Mouse (Mus musculus) right cerebral cortex, adult 2 months (tissue): ENCODE data around the gene Gatm.
A peak's percentile ranks its signal among the peaks of the same experiment; 100 is the strongest.

Experiments
- DNase-seq, 2 experiments: peaks; one replicate each; pipeline ENCODE4 v3.0.0; 2021 to 2022; ENCODE audit warnings: low spot score in 2 of 2

Gene Gatm

DNA sequence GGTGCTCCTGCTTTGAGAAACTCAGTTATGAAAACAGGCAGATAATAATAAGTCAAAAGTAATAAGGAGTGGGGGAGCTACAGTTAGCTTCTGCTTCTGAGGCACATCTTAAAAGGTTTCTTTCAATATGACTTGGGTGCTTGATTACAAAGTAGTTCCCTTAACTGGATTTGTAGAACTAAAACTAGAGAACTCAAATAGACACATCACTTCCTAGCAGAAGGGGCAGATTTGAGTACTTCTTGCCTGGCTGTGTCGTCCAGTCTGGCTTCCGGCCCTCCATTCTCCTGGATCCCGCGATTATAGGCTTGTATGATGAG lies 511 bp upstream of the Gatm start:
- DNase-seq, result no peak

GRCm38 (mm10) chr2:122608820-122609219 lies 2.3 kb downstream of the Gatm start:
- DNase-seq, result no peak

DNA sequence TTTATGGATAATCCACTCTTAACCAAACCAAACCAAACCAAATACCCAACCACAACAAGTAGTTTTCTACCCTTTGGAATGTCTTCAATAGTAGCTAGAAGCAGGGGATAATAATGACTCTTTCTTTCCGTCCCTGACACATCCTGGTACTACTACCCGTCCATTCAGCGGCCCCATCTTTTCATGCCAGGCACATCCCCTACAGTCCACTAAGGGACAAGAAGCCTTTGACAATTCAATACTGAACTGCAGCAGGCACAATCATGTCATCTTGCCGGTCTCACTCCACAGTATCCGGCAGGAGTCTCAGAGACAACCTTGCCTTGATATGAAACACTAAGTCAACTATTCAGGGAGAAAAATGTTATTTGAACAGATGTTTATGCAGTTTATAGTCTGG lies 5.3 kb downstream of the Gatm start:
- DNase-seq, result no peak

DNA sequence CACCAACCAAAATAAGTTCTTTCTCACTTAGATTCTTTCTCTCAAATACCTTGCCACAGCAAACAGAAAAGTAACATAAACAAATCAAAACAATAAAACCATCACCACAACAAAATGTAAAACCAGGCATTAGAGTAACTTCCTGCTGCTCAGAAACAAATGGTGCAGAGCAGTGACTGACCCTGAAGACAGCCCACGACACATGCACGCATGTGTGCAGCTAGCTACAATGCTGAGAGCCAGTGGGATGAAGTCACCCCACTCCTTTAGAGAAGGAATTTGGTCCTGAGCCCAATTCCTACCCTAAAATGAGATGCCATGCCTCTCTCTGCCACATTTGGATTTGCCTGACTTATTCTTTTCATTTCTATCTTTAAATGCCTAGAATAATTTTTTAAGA lies 9.7 kb downstream of the Gatm start:
- no peak for DNase-seq

DNA sequence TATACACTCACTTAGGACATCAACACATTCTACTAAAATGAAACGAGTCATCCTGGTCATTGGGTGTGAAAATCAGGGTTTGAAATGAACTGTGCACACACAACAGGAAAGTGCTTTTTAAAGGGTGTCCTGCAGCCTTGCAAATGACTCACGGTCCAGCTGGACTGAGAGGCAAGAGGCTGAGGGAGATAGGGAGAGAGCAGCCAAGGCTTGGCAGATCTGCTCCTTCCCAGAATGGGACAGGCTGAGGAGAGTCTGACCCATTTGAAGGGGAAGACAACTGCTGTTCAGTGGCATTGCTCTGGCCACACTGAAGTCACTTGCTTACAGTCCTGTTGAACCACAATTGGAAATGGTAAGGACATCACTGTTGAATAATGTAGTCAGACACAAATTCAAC lies 11.4 kb downstream of the Gatm start:
- DNase-seq, result no peak

GRCm38 (mm10) chr2:122595461-122595860 lies 15.6 kb downstream of the Gatm start:
- DNase-seq, result no peak

DNA sequence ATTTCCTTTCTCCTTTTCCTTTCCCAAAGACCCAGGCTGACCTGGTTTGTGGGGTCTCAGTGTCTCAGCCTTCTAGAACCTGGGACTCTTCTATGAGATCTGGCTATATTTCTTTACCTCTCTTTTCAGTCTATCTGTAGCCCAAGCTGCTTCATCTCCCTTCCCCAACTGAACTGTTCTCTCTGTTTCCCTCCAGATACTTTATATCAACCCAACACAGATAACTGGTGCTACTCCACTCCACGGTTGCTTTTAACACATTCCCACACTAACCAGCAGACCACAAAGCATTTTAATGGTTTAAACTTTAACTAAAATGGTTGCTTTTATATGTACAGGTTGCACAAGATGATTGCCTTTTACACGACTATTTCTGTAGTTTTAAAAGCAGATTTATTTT lies 19.9 kb downstream of the Gatm start:
- DNase-seq, result no peak

GRCm38 (mm10) chr2:122590351-122590750 lies 20.8 kb downstream of the Gatm start:
- DNase-seq, result no peak

DNA sequence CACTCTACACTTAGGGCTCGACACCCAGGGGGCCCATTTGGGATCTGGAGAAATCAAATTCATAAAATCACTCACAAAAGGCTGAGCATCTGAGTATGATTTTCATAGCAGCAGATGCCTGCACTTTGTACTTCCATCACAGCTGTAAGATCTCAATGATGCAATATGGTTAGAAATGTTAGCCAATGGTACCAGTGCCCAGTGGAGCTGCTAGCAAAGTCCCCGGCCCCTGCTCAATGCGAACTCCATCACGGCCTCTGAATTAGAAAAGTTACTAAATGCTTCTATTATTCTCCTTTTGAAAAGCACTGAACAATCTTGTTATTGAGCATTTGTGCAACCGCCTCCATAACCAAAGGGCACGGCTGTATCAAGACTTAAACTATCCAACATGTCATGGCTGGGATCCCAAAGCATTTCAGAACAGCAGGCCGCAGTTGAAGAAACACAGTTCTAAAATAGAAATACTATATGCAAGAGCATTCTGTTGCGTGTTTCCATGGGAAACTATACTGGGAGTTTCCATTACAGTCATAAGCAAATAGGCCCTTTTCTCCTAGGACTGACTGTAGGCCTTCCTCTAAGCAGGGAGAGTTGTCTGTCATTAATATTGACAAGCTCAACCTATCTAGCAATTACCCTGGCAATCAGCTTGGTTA lies 23.1 kb downstream of the Gatm start:
- DNase-seq, result no peak

DNA sequence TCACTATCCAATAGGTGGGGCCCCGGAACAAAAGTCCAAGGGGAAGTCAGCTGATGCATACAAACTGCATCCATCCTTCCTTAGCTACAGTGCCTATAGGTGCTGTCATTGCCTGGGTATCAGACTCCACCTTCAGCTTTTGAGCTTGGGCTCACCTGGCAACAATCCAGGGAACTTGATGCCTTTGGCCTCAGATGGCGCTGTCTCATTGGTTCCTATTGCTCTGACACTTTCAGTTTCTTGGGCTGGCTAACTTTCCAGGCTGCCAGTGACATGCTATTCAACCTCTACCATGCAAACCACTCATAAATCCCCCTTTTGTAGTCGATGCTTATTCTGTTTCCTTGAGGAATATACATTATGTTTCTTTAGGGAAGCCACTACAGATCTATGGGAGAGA lies 24.8 kb downstream of the Gatm start:
- no peak for DNase-seq

- DNase-seq, result no peak
Observed at GRCm38 (mm10) chr2:122582324-122582723, 28.8 kb downstream of the Gatm start.

- no peak for DNase-seq
Observed at GRCm38 (mm10) chr2:122581361-122582017, 29.6 kb downstream of the Gatm start.

DNA sequence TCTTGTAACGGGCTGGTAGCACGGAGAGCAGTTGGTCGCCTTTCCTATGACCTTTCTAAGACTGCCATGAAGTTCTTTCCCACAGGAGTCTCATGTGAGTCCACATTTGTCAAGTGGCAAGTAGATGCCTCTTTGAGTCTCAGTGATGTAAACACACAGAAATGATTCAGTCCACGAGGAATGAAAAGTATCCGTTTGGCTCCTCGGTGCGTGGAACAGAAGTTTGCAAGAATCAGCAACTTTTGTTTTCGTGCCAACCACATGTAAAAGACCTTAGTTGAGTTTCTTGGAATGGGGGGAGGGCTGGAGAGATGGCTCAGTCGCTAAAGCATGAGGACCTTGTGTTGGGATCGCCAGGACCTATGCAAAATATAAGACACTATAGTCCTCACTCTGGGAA lies 30.7 kb downstream of the Gatm start:
- DNase-seq, result no peak

DNA sequence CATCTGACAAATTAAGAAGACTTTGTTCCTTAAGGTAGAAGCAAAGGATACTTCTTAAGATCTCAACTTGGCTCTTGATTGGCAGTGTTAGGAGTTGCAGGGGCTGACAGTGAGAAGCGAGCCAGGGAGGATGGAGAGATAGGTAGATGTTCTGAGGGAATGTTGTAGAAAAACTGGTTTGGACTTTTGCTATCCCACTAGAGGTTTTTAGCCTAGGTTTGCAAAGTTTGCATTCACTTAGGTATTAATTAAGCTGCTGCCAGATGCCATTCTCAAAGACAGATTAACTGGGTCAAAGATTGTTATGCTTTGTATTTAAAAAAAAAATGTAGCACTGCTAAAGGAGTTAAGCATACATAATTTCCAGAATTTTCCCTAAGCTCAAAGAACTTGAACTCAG lies 33.8 kb downstream of the Gatm start:
- no peak for DNase-seq

- DNase-seq, result no peak
Observed at GRCm38 (mm10) chr2:122576295-122576694, 34.8 kb downstream of the Gatm start.

GRCm38 (mm10) chr2:122575470-122575869 lies 35.6 kb downstream of the Gatm start:
- DNase-seq, result no peak

DNA sequence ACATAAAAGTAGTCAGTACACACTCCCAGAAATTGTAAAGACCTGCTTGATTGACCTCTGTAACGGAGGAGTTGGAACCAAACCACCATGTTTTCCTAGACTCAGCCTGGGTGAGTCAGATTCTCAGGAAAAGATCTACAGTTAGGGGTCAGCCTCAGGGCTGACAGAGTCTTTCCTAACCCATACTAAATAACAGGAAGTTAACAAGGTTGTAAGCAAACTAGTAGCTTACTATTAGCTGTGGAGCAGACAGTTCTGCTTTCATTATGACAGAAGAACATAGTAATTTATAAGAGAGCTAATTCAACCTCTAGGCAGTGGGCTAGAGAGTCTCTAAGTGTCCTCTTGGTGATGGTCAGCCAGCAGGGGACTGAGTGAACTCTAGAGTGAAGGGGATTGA lies 38.7 kb downstream of the Gatm start:
- no peak for DNase-seq

- no peak for DNase-seq
Observed at GRCm38 (mm10) chr2:122571326-122571725, 39.8 kb downstream of the Gatm start.

- no peak for DNase-seq
Observed at GRCm38 (mm10) chr2:122570430-122570829, 40.7 kb downstream of the Gatm start.

GRCm38 (mm10) chr2:122569439-122569838 lies 41.7 kb downstream of the Gatm start:
- DNase-seq, result peak in 1 of 2 experiments; percentile 70

DNA sequence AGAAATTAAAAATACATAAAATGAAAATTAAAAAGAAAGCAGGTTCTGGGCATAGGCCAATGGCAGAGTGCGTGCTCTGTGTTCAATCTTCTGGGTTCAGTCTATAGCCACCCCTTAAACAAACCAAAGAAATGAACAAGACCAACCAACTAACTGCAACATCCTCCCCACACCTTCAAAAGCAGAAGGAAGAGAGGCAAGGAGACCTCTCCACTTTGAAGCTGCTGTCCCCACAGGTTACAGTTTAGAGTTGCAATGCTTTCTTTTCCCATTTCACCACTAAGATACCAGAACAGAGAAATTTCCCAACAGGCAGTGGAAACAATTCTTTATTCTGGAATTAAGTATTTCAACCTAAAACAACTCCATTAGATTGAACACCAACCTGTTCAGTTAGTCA lies 48.9 kb downstream of the Gatm start:
- DNase-seq, result no peak

DNA sequence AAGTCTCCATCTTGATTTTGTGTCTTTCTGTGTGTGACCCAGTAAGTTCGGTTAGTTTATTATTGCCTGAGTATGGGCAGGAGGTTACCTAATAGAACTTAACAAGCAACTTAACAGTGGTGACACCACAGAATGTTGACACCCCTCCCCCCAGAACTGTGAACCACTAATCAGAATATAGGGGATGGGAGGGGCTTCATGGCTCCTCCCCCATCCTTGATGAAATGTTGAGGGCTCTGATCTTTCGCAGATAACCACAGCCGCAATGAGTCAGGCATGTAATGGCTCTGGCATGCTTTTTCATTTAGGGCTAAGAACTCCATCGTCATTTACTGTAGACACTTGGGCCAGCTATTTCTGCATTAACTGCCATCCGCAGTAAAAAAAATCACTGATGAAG lies 49.9 kb downstream of the Gatm start:
- DNase-seq, result no peak

DNA sequence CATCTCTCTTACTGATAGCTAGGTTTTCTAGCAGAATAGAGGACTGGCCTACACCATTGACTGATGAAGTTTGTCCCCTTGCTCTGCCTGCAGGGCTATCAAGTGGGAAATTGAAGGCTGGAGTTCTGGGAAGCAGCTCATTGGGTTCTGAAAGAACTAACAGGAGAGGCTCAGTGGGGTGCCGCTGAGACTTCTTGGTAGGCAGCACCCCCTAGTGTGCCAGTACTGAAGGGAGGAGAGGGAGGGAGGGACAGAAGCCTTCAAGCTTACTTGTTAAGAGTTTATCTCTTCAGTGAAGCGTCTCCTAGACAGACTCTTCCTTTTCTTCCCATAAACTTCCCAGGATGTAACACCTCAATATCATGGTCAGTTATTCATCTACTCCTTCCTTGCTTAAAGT lies 52.8 kb downstream of the Gatm start:
- peak; percentile 47 to 74 for DNase-seq
